10 mouse cellular contexts compared by ENCODE assay signal in genomic region chr16:98022657-98023345, GRCm38 (mm10). TPM values are rescaled to one million over a fixed set of nuclear protein-coding genes. Genes with fewer than 3 reads are reported as not detected.
DNase-seq lines count a peak whose midpoint lies in the region; ATAC-seq and TF ChIP-seq lines count a peak whose summit lies in the region.
"Had no signal": no experiment of that assay in that cellular context is flagged by ENCODE, and none has a peak within 500 bp of the region (broad histone marks: within the 10 kb centered on the region; RNA-seq: fewer than 3 reads in every experiment).

No protein-coding gene starts in this region.

- H3K27ac ChIP-seq in heart, postnatal 0 days (ENCODE audit: low read depth): no peak overlapping the region
- H3K27ac ChIP-seq in forebrain, embryonic 10.5 days: no peak overlapping the region

- ATAC-seq in heart, postnatal 0 days (ENCODE audit: insufficient read depth, low read depth): no peak; the same call in 1 of the 2 replicates
- ATAC-seq in hematopoietic stem cell, adult 5-6 weeks (replicated peaks in 1 of 2; ENCODE audit: insufficient read depth in 1 of 2, low FRiP score in 2 of 2, low TSS enrichment in 1 of 2, low read depth in 1 of 2, poor library complexity in 2 of 2, severe bottlenecking in 2 of 2): peak; percentile 64 to 88; a peak in 3 of 4 replicates

- H3K9ac ChIP-seq in heart, postnatal 0 days (replicated peaks; ENCODE audit: low read depth, low read length): no peak overlapping the region

- WGBS in heart, postnatal 0 days: 72% methylated on average over 2 of the region's 2 CpGs
- 80% methylated on average over 2 of the region's 2 CpGs for WGBS in forebrain, embryonic 10.5 days

- no peak overlapping the region for H3K4me2 ChIP-seq in heart, postnatal 0 days (ENCODE audit: low read depth, low read length)

- H3K9me3 ChIP-seq in heart, postnatal 0 days (replicated peaks; ENCODE audit: control insufficient read depth, low read length): 0 out of 2 replicates have a peak, but pooled peaks cover 6% of the 10 kb centered on the region
- peaks cover 60% of the 10 kb centered on the region for H3K9me3 ChIP-seq in forebrain, embryonic 10.5 days

- no peaks in the 10 kb centered on the region for H3K4me1 ChIP-seq in heart, postnatal 0 days (ENCODE audit: control insufficient read depth, insufficient read depth)
- H3K4me1 ChIP-seq in forebrain, embryonic 10.5 days: no peaks in the 10 kb centered on the region

- no peak overlapping the region for H3K4me3 ChIP-seq in heart, postnatal 0 days (ENCODE audit: low read depth, low read length)
- H3K4me3 ChIP-seq in forebrain, embryonic 10.5 days: no peak overlapping the region

- peak; percentile 56 for TF ChIP-seq CTCF in heart, postnatal 0 days (IDR thresholded peaks at IDR 0.05; ENCODE audit: low read depth)

- peak; percentile 49 for DNase-seq in heart, postnatal 0 days (ENCODE audit: low spot score)
- no peak for DNase-seq in heart, postnatal 4 days
- DNase-seq in A20 (ENCODE audit: low read depth, low spot score) (peak; percentile 88), adipocyte (ENCODE audit: low spot score) (peak; percentile 63)
- no peak for DNase-seq in testis, postnatal 14 days (ENCODE audit: low spot score)
- no peak for DNase-seq in forebrain, embryonic 10.5 days (ENCODE audit: extremely low spot score, low spot score)
- no peak for DNase-seq in cerebellum, adult 9-10 months
- DNase-seq: adrenal gland, postnatal 14 days; thymus, postnatal 25 days had no signal

- no peaks in the 10 kb centered on the region for H3K27me3 ChIP-seq in heart, postnatal 0 days (ENCODE audit: control insufficient read depth, insufficient read depth, low read length)
- no peaks in the 10 kb centered on the region for H3K27me3 ChIP-seq in forebrain, embryonic 10.5 days (ENCODE audit: poor library complexity, severe bottlenecking)

- no peak for TF ChIP-seq EP300 in heart, postnatal 0 days (IDR thresholded peaks at IDR 0.05; ENCODE audit: low read depth)

- no peaks in the 10 kb centered on the region for H3K36me3 ChIP-seq in heart, postnatal 0 days (replicated peaks; ENCODE audit: control insufficient read depth, insufficient read depth, low read length)
- peaks cover 50% of the 10 kb centered on the region for H3K36me3 ChIP-seq in forebrain, embryonic 10.5 days (replicated peaks)

RNA-seq across cellular contexts. Expression of gene B230307C23Rik, which starts 25.7 kb away (rescaled TPM):
- 3.7 and 4.2 TPM in 2 replicates for total RNA-seq in heart, postnatal 0 days (2014; rRNA removed; ENCODE audit: low replicate concordance)
- 11.2 and 13.2 TPM in 2 replicates for polyA plus RNA-seq in heart, postnatal 0 days (2015; fragmentation: Nextera tagmentation; extraction: Ambion mirVana)
- 10 to 100 TPM in 1 of 2 experiments, 1 to 10 TPM in 1; 8.1 to 13.2 TPM for total RNA-seq in heart, postnatal 4 days (2021)
- 63.9 and 137 TPM in 2 replicates for total RNA-seq in hematopoietic stem cell, adult 5-6 weeks (2017)
- 20.5 and 23.1 TPM in 2 replicates for polyA plus RNA-seq in forebrain, embryonic 10.5 days (2016; fragmentation: Nextera tagmentation; extraction: Ambion mirVana)

RNA-seq across cellular contexts. Expression of gene A630089N07Rik, which starts 59.4 kb away (rescaled TPM):
- total RNA-seq in heart, postnatal 0 days (2014; rRNA removed; ENCODE audit: low replicate concordance): 0.43 and 2.0 TPM in 2 replicates
- 2.7 and 3.4 TPM in 2 replicates for polyA plus RNA-seq in heart, postnatal 0 days (2015; fragmentation: Nextera tagmentation; extraction: Ambion mirVana)
- total RNA-seq in heart, postnatal 4 days (2021): 1 to 10 TPM; 4.4 to 5.0 TPM
- 60.0 and 71.3 TPM in 2 replicates for total RNA-seq in hematopoietic stem cell, adult 5-6 weeks (2017)
- 39.2 and 42.5 TPM in 2 replicates for polyA plus RNA-seq in forebrain, embryonic 10.5 days (2016; fragmentation: Nextera tagmentation; extraction: Ambion mirVana)

Comparison
In these comparisons a context has a peak if more than half of its experiments do, and no peak if none do; other contexts are left out.
1. DNase-seq: peak in heart, postnatal 0 days (single experiment), A20 (single experiment) and adipocyte (single experiment); none in heart, postnatal 4 days (single experiment), testis, postnatal 14 days (single experiment), forebrain, embryonic 10.5 days (single experiment) and cerebellum, adult 9-10 months (single experiment).
2. RNA of gene A630089N07Rik, which starts 59.4 kb away (total RNA-seq): 60.0 to 71.3 TPM in hematopoietic stem cell, adult 5-6 weeks; 4.4 to 5.0 TPM in heart, postnatal 4 days and 0.43 to 2.0 TPM in heart, postnatal 0 days; every median in the first group is over 10 times any median in the second.